Mouse (Mus musculus) brown adipose tissue, adult 24 weeks (tissue): Measurements from ENCODE around the gene 1700017B05Rik. TPM values are rescaled to one million over a fixed set of nuclear protein-coding genes. Genes with fewer than 3 reads are reported as not detected.
"Not testable (repeated sequence)": the region's sequence is repeated elsewhere in the genome, so short reads cannot be mapped to it uniquely, and the experiment has no call there.

Experiments
- H3K27ac ChIP-seq: fragments of 200-500 bp; replicated peaks from 2 replicates; pipeline ENCODE4 v1.5.1; 2012; ENCODE audit warnings: low read depth, mild to moderate bottlenecking, low read length
- H3K4me1 ChIP-seq: fragments of 200-500 bp; 2 replicates; pipeline ENCODE4 v1.6.1; 2012; ENCODE audit warnings: low read length, mixed read lengths; ENCODE audit not compliant: control insufficient read depth, insufficient read depth, insufficient read length
- H3K4me3 ChIP-seq: fragments of 200-500 bp; 2 replicates; pipeline ENCODE4 v1.5.1; 2012; ENCODE audit warnings: low read depth, mild to moderate bottlenecking, low read length, moderate library complexity; ENCODE audit not compliant: insufficient read depth
- polyA plus RNA-seq: library from polyadenylated mRNA; stranded (reverse); fragments of >200 nt; gene quantifications from 2 replicates; pipeline ENCODE4 v1.2.4, GENCODE M21; 2012; ENCODE audit not compliant: missing spikeins, insufficient read depth, insufficient read length

1700017B05Rik gene
- 6.0 and 7.2 TPM in 2 replicates for polyA plus RNA-seq

- Histone ChIP-seq H3K4me1 (peaks cover 11% of the 10 kb centered on the region), H3K4me3 (peak within 1 kb of the TSS; percentile 92), H3K27ac (peak within 1 kb of the TSS; percentile 80)
Observed at GRCm38 (mm10) chr9:57261913-57262794, at the start of gene 1700017B05Rik. Gene 1700017B05Rik, minus strand, starts transcription at chr9:57262612.

DNA sequence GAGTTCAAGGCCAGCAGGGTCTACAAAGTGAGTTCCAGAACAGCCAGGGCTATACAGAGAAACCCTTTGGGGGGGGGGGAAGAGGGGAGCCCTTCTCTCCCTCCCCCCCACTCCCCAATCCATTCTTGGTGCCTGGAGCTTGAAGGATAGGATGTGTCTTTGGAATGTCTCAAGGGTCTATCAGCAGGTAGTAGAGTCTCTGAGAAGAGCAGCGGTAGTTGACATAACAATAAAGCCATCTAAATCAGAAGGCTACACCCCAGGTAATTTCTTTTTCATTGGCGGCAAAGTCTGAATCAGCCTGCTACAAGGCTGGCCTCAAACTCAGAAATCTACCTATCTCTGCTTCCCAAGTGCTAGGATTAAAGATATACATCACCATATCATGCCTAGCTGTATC, 48.5 kb upstream of the 1700017B05Rik start:
- no peaks in the 10 kb centered on the region for H3K4me1 ChIP-seq

DNA sequence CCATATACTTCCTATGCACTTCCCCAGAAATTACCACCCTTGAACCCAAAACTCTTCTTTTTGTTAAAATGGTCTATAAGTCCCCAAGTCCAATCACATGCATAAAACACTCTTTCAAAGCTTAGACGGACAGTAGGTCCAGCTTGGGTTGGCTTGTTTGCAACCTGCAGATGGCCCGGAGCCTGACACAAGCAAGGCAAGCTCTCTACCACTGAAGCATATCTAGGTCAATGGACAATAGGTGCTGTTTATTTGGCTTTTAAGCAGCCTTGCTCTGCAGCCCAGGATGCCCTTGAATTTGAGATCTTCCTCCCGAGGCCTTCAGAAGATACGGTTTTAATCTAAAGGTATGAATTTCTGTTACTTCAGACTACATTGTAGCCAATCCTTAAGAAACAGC, 46.9 kb upstream of the 1700017B05Rik start:
- Histone ChIP-seq H3K4me3 (no peak overlapping the region), H3K27ac (no peak overlapping the region), H3K4me1 (no peaks in the 10 kb centered on the region)

More for the DNA sequence above, 48.5 kb upstream of the 1700017B05Rik start:
- Histone ChIP-seq H3K4me3 (no peak overlapping the region), H3K27ac (no peak overlapping the region)

GRCm38 (mm10) chr9:57307456-57307855, 45.0 kb upstream of the 1700017B05Rik start:
- no peaks in the 10 kb centered on the region for H3K4me1 ChIP-seq
- H3K4me3 ChIP-seq, result no peak overlapping the region
- H3K27ac ChIP-seq, result no peak overlapping the region

DNA sequence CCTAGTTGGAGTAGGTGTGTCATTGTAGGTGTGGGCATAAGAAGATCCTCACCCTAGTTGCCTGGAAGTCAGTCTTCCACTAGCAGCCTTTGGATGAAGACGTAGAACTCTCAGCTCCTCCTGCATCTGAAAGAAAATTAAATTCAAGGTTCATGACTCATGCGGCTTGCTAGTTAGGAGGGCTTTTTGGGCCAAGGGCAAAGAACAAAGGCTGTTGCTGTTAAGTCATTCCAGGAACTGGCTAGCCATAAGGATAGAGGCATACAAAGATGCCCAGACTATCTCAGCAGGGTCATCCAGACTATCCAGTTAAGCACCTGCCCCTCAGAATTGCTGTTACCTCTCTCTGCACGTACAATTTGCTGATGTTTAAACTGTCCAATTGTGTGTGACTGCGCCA, 42.3 kb upstream of the 1700017B05Rik start:
- H3K4me3 ChIP-seq, H3K4me1 ChIP-seq: not testable (repeated sequence)

DNA sequence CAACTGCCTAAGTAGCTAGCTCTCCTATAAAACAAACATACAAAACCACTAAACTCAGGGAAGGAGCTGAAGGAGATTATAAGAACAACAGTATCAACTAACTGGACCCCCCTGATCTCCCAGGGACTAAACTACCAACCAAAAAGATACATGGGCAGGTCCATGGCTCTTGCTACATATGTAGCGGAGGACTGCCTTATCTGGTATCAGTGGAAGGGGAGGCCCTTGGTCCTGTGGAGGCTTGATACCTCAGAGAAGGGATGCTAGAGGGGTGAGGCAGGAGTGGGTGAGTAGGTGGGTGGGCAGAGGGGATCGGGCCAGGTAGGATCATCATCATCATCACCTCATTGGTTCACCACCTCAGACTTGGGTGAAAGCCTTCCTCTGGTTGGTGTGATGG, 41.8 kb upstream of the 1700017B05Rik start:
- no peaks in the 10 kb centered on the region for H3K4me1 ChIP-seq
- no peak overlapping the region for H3K27ac ChIP-seq
- H3K4me3 ChIP-seq, result no peak overlapping the region

More for the DNA sequence above, 42.3 kb upstream of the 1700017B05Rik start:
- H3K27ac ChIP-seq, result not testable (repeated sequence)

DNA sequence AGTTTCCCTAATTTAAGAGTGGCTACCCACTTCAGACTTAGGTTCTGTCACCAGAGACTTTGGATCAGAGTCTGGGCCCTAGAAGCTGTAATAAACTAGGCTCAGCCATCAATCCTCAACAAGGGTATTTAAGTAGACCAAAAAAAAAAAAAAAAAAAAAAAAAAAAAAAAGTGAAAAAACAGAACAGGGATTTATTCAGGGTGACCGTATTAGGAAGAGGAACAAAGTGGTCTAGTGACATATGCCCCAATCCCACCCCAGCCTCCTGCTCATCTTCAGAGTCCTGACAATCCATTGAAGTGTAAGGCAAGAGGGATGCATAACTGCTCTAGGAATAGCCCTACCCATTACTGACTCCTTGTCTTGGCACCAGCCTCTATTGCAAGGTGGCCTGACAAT, 40.9 kb upstream of the 1700017B05Rik start:
- H3K4me3 ChIP-seq, result no peak overlapping the region
- no peak overlapping the region for H3K27ac ChIP-seq
- no peaks in the 10 kb centered on the region for H3K4me1 ChIP-seq

- Histone ChIP-seq H3K27ac (no peak overlapping the region), H3K4me1 (0 out of 2 replicates have a peak, but pooled peaks cover 3% of the 10 kb centered on the region), H3K4me3 (no peak overlapping the region)
Observed at GRCm38 (mm10) chr9:57300825-57301224, 38.4 kb upstream of the 1700017B05Rik start.

- no peak overlapping the region for H3K4me3 ChIP-seq
- H3K27ac ChIP-seq, result no peak overlapping the region
- peaks cover 7% of the 10 kb centered on the region; the same call in 1 of the 2 replicates for H3K4me1 ChIP-seq
Observed at GRCm38 (mm10) chr9:57299790-57300477, 37.5 kb upstream of the 1700017B05Rik start.

DNA sequence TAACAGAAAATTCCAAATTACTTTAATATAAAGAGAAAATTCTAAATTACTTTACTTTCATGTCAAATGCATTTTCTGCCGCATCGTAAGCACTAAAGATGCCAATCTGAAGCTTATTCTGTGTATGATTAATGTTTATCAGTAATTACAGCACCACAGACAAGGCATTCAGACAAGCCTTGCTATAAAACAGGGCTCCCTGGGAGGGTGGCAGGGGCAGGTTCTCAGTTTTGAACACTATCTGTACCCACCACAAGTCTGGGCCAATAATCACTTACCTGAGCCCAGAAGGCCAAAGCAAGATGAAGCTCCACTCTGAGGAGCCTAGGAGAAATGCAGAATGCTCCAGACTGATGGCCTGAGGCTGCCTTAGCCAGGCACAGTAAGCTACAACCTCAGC, 35.5 kb upstream of the 1700017B05Rik start:
- Histone ChIP-seq H3K4me3 (no peak overlapping the region), H3K4me1 (peaks cover 7% of the 10 kb centered on the region; the same call in 1 of the 2 replicates), H3K27ac (no peak overlapping the region)

- Histone ChIP-seq H3K4me3 (no peak overlapping the region), H3K4me1 (peaks cover 7% of the 10 kb centered on the region; the same call in 1 of the 2 replicates), H3K27ac (no peak overlapping the region)
Observed at GRCm38 (mm10) chr9:57296277-57296676, 33.9 kb upstream of the 1700017B05Rik start.

GRCm38 (mm10) chr9:57295666-57296065, 33.3 kb upstream of the 1700017B05Rik start:
- Histone ChIP-seq H3K4me1 (peaks cover 7% of the 10 kb centered on the region; the same call in 1 of the 2 replicates), H3K27ac (no peak overlapping the region), H3K4me3 (no peak overlapping the region)

DNA sequence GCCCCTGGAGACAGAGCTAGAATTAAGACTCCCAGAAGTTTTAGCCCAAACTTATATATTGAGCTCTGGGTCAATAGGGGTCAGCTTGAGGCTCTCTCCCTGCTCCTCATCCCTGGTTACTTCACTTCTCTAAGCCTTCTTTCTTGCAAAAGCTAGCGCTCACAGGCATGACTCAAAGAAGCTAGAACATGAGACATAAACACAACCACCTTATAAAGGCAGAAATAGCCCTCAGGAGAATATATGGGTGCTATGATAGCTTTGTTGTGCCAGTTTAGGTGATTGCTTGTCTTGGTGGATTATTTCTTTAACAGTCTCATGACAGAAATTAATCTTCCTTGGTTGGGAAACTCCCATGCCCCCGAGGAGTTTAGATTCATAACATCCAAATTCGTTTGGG, 32.5 kb upstream of the 1700017B05Rik start:
- H3K4me1 ChIP-seq, result peaks cover 7% of the 10 kb centered on the region; the same call in 1 of the 2 replicates
- no peak overlapping the region for H3K4me3 ChIP-seq
- H3K27ac ChIP-seq, result no peak overlapping the region

GRCm38 (mm10) chr9:57287183-57287582, 24.8 kb upstream of the 1700017B05Rik start:
- peaks cover 6% of the 10 kb centered on the region; the same call in 1 of the 2 replicates for H3K4me1 ChIP-seq
- no peak overlapping the region for H3K4me3 ChIP-seq
- no peak overlapping the region for H3K27ac ChIP-seq

DNA sequence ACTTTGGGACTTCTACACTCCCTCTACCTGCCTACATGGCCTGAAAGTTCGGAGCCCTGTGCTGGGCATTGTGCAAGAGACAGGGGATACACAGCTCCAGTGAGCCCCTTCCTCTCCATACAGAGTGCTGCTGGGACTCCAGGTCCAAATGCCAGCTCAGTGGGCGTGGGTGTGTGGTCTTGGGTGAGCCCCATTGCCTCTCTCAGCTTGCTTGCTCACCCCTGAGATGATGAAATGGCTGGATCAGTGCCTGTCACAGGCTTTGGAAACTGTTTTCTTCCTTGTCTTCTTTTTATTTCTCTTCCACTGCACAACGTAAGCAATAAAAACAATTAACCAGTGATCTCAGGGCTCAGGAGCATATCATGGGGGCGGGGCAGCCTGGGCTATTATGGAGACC, 20.9 kb upstream of the 1700017B05Rik start:
- Histone ChIP-seq H3K27ac (no peak overlapping the region), H3K4me1 (peaks cover 11% of the 10 kb centered on the region), H3K4me3 (no peak overlapping the region)
